Mouse (Mus musculus): Measurements from ENCODE around the gene Pyurf. TPM values are rescaled to one million over a fixed set of nuclear protein-coding genes. Genes with fewer than 3 reads are reported as not detected.

Pyurf gene
- polyA plus RNA-seq (2012; rRNA removed) = 4.4 and 4.9 TPM in 2 replicates

DNA sequence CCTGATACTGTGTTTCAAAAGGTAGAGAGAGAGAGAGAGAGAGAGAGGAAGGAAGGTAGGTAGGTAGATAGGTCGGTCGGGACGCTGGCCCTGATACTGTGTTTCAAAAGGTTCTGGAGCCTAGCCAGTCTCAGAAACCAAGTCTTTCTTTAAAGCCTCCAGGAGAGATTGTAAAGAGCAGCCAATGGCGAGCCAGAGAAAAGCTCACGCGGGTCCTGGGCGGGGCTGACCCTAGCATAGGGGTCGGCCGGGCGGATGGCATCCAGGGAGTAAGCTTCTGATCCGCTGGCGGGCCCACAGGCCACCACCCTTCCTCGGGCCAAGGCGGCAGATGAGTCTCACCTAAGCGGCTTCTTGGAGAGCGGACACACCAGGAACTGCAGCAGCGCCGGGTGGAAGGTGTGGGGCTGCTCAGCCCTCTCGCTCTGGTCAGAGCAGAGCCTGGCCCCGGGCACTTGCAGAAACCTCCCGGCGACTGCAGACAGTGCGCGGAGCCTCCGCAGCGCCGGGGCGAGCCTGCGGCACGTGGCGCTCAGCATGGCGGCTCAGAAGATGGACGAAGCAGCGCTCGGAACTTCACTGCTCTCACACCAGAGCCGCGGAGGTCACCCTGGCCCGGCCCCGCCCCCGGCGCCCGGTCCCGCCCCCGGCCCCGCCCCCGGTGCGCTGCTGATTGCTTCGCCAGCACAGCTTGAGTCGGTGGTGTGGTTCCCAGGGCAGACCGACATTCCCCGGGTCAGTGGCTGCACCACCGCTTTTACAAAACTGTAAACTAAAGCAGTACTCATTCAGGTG, at the start of gene Pyurf:
Gene Pyurf, minus strand, starts transcription at position 612 of the 795 bp plus-strand sequence.

DNA sequence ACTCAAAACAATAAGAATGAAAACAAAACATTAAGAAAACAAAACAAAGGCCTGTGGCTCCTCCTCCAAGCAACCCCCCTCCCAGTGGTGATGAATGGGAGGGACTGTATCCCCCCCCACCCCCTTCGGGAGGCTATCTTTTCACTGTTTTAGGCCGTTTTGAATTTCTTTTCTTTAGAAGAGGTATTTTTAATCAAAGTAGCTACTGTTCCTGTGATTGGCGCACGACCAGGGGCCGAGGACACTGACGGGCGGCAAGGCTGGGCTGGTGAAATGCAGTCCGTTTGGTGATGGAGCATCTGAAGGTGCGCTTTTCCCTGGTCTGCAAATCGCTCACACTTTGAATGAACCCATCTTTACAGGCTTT, 10.5 kb upstream of the Pyurf start, which contains the start of gene Lancl2:
Gene Lancl2, plus strand, starts transcription at position 165 of the 367 bp plus-strand sequence.

Other genes with a start within 250 kb of the Pyurf start
- 2.2 and 2.4 TPM in 2 replicates for gene Ppm1k, start 156.6 kb downstream of the Pyurf start, polyA plus RNA-seq (2012; rRNA removed)
- gene Herc6, start 111.1 kb downstream of the Pyurf start, polyA plus RNA-seq (2012; rRNA removed) = 2.3 and 3.3 TPM in 2 replicates
- 7.6 and 8.7 TPM in 2 replicates for gene Lancl2, start 10.5 kb upstream of the Pyurf start, polyA plus RNA-seq (2012; rRNA removed)
- 27.7 and 33.2 TPM in 2 replicates for gene Vopp1, start 133.1 kb upstream of the Pyurf start, polyA plus RNA-seq (2012; rRNA removed)
- gene Vmn1r21, start 158.3 kb upstream of the Pyurf start, polyA plus RNA-seq (2012; rRNA removed) = not detected in 2 replicates
- gene Vmn1r22, start 215.9 kb upstream of the Pyurf start, polyA plus RNA-seq (2012; rRNA removed) = not detected in 2 replicates
- not detected in 2 replicates for gene Vmn1r23, start 234.8 kb upstream of the Pyurf start, polyA plus RNA-seq (2012; rRNA removed)

All from liver, embryonic 14 days (tissue).